Mouse (Mus musculus): ENCODE data around the gene Fsd1.
A peak's percentile ranks its signal among the peaks of the same experiment; 100 is the strongest.

Gene Fsd1

DNA sequence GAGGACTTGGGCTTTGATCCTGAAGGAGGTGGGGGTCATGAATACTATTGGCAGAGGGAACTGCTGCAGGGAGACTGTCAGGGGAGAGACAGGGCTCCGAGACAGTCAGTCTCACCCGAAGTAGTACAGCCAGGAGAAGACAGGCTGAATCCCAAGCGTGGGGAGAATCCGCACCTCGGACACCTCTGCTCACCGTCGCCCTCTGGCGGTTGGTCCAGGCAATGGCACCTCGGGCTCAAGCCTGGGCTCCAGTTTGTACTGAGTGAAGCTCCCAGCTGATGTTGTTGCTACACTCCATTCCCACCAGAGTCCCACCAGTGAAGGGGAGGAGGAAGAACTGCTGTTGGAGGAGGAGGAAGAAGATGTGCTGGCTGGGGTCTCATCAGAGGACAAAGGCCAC lies 24.4 kb downstream of the Fsd1 start:
- DNase-seq = peak; percentile 74

- DNase-seq = no peak
Measured at GRCm38 (mm10) chr17:56011441-56011840, 25.1 kb downstream of the Fsd1 start.

DNA sequence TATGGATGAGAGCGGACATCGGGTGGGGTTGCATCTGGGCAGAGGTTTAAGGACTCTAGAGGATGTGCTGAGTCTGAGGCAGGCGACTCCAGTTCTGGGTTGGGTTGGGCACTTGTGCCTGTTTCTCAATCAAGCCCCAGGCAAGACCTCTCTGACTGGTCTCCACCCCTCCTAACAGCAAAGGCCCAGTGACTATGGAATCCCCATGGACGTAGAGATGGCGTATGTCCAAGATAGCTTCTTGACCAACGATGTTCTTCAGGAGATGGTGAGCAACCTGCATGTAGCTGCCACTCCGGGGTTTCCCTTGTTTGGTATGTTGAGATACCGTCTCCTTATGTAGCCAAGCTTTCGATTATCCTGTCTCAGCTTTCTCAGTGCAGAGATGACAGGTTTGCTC lies 29.0 kb downstream of the Fsd1 start:
- no peak for DNase-seq

DNA sequence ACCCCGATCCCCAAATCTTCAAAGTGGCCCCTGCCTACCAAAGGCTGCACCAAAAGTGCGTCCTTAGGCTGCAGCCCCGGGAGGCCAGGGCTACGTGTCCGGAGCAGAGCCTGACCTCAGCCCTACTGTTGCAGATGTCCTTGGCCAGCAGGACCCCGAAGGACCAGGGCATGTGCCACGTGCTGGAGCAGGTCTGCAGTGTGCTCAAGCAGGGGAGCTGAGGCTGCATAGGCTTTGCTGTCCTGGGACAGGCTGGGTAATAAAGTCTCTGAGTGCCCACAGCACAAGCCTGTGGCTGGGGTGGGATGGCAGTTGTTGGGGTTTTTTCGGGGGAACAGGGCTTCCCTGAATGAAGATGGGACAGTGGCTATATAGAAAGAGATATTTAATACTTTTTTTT lies 30.1 kb downstream of the Fsd1 start:
- DNase-seq = no peak

- no peak for DNase-seq
Measured at GRCm38 (mm10) chr17:56016793-56017785, 30.8 kb downstream of the Fsd1 start.

DNA sequence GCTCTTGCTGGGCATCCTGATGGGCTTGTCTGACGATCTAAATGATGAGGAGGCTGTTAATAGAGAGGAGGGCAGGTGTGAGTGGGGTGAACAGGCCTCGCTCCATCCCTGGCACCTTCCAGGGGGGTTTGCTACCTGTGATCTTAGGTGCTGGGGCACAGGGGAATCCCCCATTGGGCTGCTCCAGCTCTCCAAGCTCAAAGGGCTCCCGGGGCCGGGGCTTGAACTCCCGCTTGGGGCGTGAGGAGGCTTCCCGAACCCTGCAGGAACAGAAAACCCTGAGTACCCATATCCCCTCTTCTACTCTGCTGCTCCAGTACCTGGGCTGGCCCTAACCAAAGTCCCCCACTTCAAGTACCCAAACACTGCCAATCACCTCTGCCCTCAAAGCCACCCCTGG lies 31.5 kb downstream of the Fsd1 start:
- no peak for DNase-seq

GRCm38 (mm10) chr17:56018347-56019131 lies 32.2 kb downstream of the Fsd1 start:
- DNase-seq = no peak

GRCm38 (mm10) chr17:56020400-56021084 lies 34.2 kb downstream of the Fsd1 start:
- no peak for DNase-seq

- DNase-seq = no peak
Measured at GRCm38 (mm10) chr17:56021161-56021910, 35.0 kb downstream of the Fsd1 start.

DNA sequence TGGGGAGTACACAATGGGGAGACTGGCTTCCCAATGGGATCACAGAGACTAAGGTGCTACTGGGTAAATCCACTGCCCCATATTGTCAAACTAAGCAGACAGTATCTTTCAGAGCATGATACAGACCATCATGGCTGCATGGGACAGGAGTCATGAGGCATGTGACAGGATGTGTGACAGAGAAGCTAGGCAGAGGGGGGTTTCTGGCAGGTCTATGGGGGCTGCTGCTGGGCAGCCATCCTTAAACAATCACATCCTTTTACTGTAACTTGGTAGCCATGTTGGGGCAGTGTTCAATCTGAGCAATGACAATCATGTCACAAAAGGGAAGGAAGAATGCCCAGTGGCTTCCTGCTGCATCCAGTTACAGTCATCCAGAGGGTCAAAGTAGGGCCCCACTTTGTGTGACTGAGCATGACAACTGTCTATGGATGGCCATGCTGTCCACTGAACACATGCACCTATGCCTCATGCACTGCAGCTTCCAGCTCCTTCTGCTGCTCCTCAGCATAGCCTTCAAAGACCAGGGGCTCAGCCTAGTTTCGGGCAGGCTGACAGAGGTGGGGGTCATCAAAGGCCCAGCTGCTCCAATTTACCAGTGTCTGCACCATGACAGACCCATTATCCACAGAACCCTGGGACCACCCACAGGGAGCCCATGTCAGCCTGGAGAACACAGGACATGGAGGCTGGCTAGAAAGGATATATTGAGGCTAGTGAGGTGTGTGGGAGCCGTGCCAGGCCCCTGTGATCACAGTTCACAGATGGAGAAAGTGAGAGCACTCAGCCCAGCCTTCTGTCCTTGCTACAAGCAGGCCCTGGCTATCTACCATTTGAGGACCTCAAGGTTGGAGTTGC lies 36.1 kb downstream of the Fsd1 start:
- peak; percentile 34 for DNase-seq

- no peak for DNase-seq
Measured at GRCm38 (mm10) chr17:56022989-56023290, 36.6 kb downstream of the Fsd1 start.

GRCm38 (mm10) chr17:56023386-56023785 lies 37.1 kb downstream of the Fsd1 start:
- DNase-seq = no peak

DNA sequence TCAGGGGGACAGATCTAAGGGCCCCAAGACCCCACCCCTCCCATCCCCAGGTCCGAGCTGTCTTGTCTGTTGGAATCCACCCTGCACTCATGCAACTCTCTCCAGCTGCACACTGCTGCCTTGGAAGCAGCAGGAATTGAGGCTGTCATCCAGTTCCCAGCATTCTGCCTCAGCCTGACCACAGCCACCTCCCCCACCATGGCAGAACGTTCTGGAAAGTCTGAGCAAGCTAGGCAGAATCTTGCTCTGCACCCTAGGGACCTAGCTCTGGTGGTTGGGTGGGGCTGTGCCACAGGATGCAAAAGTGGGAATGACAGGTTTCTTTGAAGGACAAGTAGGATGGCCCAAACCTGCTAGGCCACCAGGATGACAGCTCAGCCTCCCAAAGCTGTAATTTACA lies 38.2 kb downstream of the Fsd1 start:
- no peak for DNase-seq

GRCm38 (mm10) chr17:56024931-56025330 lies 38.6 kb downstream of the Fsd1 start:
- DNase-seq = no peak

DNA sequence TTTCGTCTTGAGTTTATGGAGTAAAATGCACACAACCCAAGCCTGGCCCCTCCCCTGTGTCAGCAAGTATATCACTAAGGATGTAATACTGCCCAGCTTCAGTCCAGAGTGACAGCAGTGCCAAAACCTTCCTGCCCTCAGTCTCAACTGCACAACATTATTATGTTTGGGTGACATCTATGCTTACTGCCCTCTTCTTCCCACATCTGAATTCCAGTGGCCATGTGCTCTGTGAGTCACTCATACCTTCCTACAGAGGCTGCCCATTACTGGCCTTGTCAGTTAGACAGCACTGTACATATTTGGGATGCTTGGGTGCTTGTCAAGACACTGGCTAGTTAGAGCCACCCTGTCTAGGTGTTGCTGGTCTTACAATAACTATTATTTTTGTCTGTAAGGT lies 40.0 kb downstream of the Fsd1 start:
- DNase-seq = no peak

DNA sequence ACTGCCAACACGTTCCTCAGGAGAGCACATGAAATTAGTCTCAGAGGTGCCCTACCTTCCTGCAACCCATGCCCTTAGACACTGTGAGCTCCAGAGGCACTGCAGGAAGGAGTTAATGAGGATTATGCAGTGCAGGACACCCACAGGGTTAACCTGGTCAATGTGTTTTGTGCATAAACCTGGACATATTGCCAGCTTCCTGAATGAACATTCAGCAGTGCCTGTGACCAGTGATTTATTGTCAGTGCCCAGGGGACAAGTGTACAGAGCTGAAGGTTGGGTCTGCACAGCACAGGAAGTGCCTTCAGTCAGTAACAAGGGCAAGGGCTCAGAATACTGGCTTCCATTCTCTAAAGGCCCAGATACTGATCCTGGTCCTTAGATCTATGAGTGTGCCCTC lies 40.6 kb downstream of the Fsd1 start:
- no peak for DNase-seq

GRCm38 (mm10) chr17:56027801-56028441 lies 41.6 kb downstream of the Fsd1 start:
- DNase-seq = peak; percentile 59

- DNase-seq = no peak
Measured at GRCm38 (mm10) chr17:56030238-56030870, 44.0 kb downstream of the Fsd1 start.

GRCm38 (mm10) chr17:56030919-56031318 lies 44.6 kb downstream of the Fsd1 start:
- no peak for DNase-seq

- DNase-seq = no peak
Measured at GRCm38 (mm10) chr17:56031431-56031830, 45.1 kb downstream of the Fsd1 start.
